Mouse (Mus musculus): ENCODE data around the gene Acaca. TPM values are rescaled to one million over a fixed set of nuclear protein-coding genes. Genes with fewer than 3 reads are reported as not detected.

Gene Acaca
- polyA plus RNA-seq, 1 experiment from 2014 or later = 22.9 TPM

GRCm38 (mm10) chr11:84188530-84188929, 59.1 kb downstream of the Acaca start:
- H3K4me3 ChIP-seq (replicated peaks) = no peak overlapping the region
- H3K4me1 ChIP-seq = no peaks in the 10 kb centered on the region
- no peak overlapping the region for H3K4me2 ChIP-seq
- H3K27ac ChIP-seq (replicated peaks) = no peak overlapping the region
- ATAC-seq (ENCODE audit: low FRiP score) = no peak
- no peak overlapping the region for H3K9ac ChIP-seq (replicated peaks)
- no peaks in the 10 kb centered on the region for H3K36me3 ChIP-seq
- no peaks in the 10 kb centered on the region for H3K9me3 ChIP-seq (replicated peaks)
- 84% methylated on average over 3 of the region's 3 CpGs for WGBS
- H3K27me3 ChIP-seq (replicated peaks) = no peaks in the 10 kb centered on the region

GRCm38 (mm10) chr11:84190581-84191233, 61.2 kb downstream of the Acaca start:
- Histone ChIP-seq H3K9me3 (replicated peaks) (no peaks in the 10 kb centered on the region), H3K4me2 (no peak overlapping the region), H3K27me3 (replicated peaks) (no peaks in the 10 kb centered on the region), H3K27ac (replicated peaks) (no peak overlapping the region), H3K4me1 (no peaks in the 10 kb centered on the region), H3K4me3 (replicated peaks) (no peak overlapping the region), H3K36me3 (peaks cover 5% of the 10 kb centered on the region; the same call in 1 of the 2 replicates), H3K9ac (replicated peaks) (no peak overlapping the region)
- no peak for ATAC-seq (ENCODE audit: low FRiP score)
- WGBS = 92% methylated on average over 8 of the region's 8 CpGs

GRCm38 (mm10) chr11:84193249-84193648, 63.8 kb downstream of the Acaca start:
- no peaks in the 10 kb centered on the region for H3K27me3 ChIP-seq (replicated peaks)
- H3K4me2 ChIP-seq = no peak overlapping the region
- no peak overlapping the region for H3K4me3 ChIP-seq (replicated peaks)
- H3K4me1 ChIP-seq = no peaks in the 10 kb centered on the region
- no peak for ATAC-seq (ENCODE audit: low FRiP score)
- no peak overlapping the region for H3K9ac ChIP-seq (replicated peaks)
- 69% methylated on average over 10 of the region's 10 CpGs for WGBS
- H3K36me3 ChIP-seq = peaks cover 11% of the 10 kb centered on the region; the same call in 1 of the 2 replicates
- H3K27ac ChIP-seq (replicated peaks) = no peak overlapping the region
- no peaks in the 10 kb centered on the region for H3K9me3 ChIP-seq (replicated peaks)

GRCm38 (mm10) chr11:84194751-84195150, 65.3 kb downstream of the Acaca start:
- no peaks in the 10 kb centered on the region for H3K9me3 ChIP-seq (replicated peaks)
- H3K27ac ChIP-seq (replicated peaks) = no peak overlapping the region
- WGBS = 86% methylated on average over 3 of the region's 3 CpGs
- ATAC-seq (ENCODE audit: low FRiP score) = no peak
- no peak overlapping the region for H3K4me3 ChIP-seq (replicated peaks)
- H3K27me3 ChIP-seq (replicated peaks) = no peaks in the 10 kb centered on the region
- no peak overlapping the region for H3K4me2 ChIP-seq
- peaks cover 11% of the 10 kb centered on the region; the same call in 1 of the 2 replicates for H3K36me3 ChIP-seq
- H3K4me1 ChIP-seq = no peaks in the 10 kb centered on the region
- no peak overlapping the region for H3K9ac ChIP-seq (replicated peaks)

- no peaks in the 10 kb centered on the region for H3K4me1 ChIP-seq
- no peak overlapping the region for H3K9ac ChIP-seq (replicated peaks)
- H3K36me3 ChIP-seq = peaks cover 11% of the 10 kb centered on the region; the same call in 1 of the 2 replicates
- H3K4me3 ChIP-seq (replicated peaks) = no peak overlapping the region
- no peak overlapping the region for H3K27ac ChIP-seq (replicated peaks)
- 89% methylated on average over 3 of the region's 3 CpGs for WGBS
- no peak overlapping the region for H3K4me2 ChIP-seq
- no peaks in the 10 kb centered on the region for H3K27me3 ChIP-seq (replicated peaks)
- H3K9me3 ChIP-seq (replicated peaks) = no peaks in the 10 kb centered on the region
- ATAC-seq (ENCODE audit: low FRiP score) = no peak
Measured at GRCm38 (mm10) chr11:84197607-84198402, 68.3 kb downstream of the Acaca start.

- 46% methylated on average over 4 of the region's 4 CpGs for WGBS
- Histone ChIP-seq H3K4me1 (no peaks in the 10 kb centered on the region), H3K27me3 (replicated peaks) (no peaks in the 10 kb centered on the region), H3K9me3 (replicated peaks) (no peaks in the 10 kb centered on the region), H3K27ac (replicated peaks) (no peak overlapping the region), H3K4me3 (replicated peaks) (no peak overlapping the region), H3K4me2 (no peak overlapping the region), H3K36me3 (no peaks in the 10 kb centered on the region), H3K9ac (replicated peaks) (no peak overlapping the region)
- ATAC-seq (ENCODE audit: low FRiP score) = no peak
Measured at GRCm38 (mm10) chr11:84205776-84206175, 76.3 kb downstream of the Acaca start.

GRCm38 (mm10) chr11:84210876-84211275, 81.4 kb downstream of the Acaca start:
- H3K9ac ChIP-seq (replicated peaks) = no peak overlapping the region
- no peaks in the 10 kb centered on the region for H3K4me1 ChIP-seq
- no peak overlapping the region for H3K27ac ChIP-seq (replicated peaks)
- no peak overlapping the region for H3K4me2 ChIP-seq
- H3K9me3 ChIP-seq (replicated peaks) = no peaks in the 10 kb centered on the region
- no peaks in the 10 kb centered on the region for H3K36me3 ChIP-seq
- ATAC-seq (ENCODE audit: low FRiP score) = no peak
- WGBS = 91% methylated on average over 6 of the region's 6 CpGs
- H3K27me3 ChIP-seq (replicated peaks) = no peaks in the 10 kb centered on the region
- H3K4me3 ChIP-seq (replicated peaks) = no peak overlapping the region

GRCm38 (mm10) chr11:84218951-84219350, 89.5 kb downstream of the Acaca start:
- H3K9ac ChIP-seq (replicated peaks) = no peak overlapping the region
- WGBS = 92% methylated on average over 4 of the region's 4 CpGs
- no peaks in the 10 kb centered on the region for H3K9me3 ChIP-seq (replicated peaks)
- no peak overlapping the region for H3K4me2 ChIP-seq
- ATAC-seq (ENCODE audit: low FRiP score) = no peak
- no peaks in the 10 kb centered on the region for H3K4me1 ChIP-seq
- H3K27me3 ChIP-seq (replicated peaks) = no peaks in the 10 kb centered on the region
- no peak overlapping the region for H3K4me3 ChIP-seq (replicated peaks)
- H3K36me3 ChIP-seq = peaks cover 6% of the 10 kb centered on the region
- no peak overlapping the region for H3K27ac ChIP-seq (replicated peaks)

GRCm38 (mm10) chr11:84243562-84243961, 114.1 kb downstream of the Acaca start:
- H3K4me2 ChIP-seq = no peak overlapping the region
- no peaks in the 10 kb centered on the region for H3K4me1 ChIP-seq
- no peak overlapping the region for H3K4me3 ChIP-seq (replicated peaks)
- H3K9ac ChIP-seq (replicated peaks) = no peak overlapping the region
- H3K27me3 ChIP-seq (replicated peaks) = no peaks in the 10 kb centered on the region
- H3K9me3 ChIP-seq (replicated peaks) = no peaks in the 10 kb centered on the region
- no peak overlapping the region for H3K27ac ChIP-seq (replicated peaks)
- H3K36me3 ChIP-seq = peaks cover 6% of the 10 kb centered on the region; the same call in 1 of the 2 replicates
- no peak for ATAC-seq (ENCODE audit: low FRiP score)

- no peaks in the 10 kb centered on the region for H3K4me1 ChIP-seq
- no peak overlapping the region for H3K9ac ChIP-seq (replicated peaks)
- no peaks in the 10 kb centered on the region for H3K27me3 ChIP-seq (replicated peaks)
- H3K4me3 ChIP-seq (replicated peaks) = no peak overlapping the region
- H3K27ac ChIP-seq (replicated peaks) = no peak overlapping the region
- no peak overlapping the region for H3K4me2 ChIP-seq
- ATAC-seq (ENCODE audit: low FRiP score) = no peak
- no peaks in the 10 kb centered on the region for H3K9me3 ChIP-seq (replicated peaks)
- H3K36me3 ChIP-seq = peaks cover 18% of the 10 kb centered on the region
- WGBS = 93% methylated on average over 1 of the region's 1 CpGs
Measured at GRCm38 (mm10) chr11:84247370-84247769, 117.9 kb downstream of the Acaca start.

GRCm38 (mm10) chr11:84251170-84251569, 121.7 kb downstream of the Acaca start:
- Histone ChIP-seq H3K4me3 (replicated peaks) (no peak overlapping the region), H3K9me3 (replicated peaks) (no peaks in the 10 kb centered on the region), H3K27ac (replicated peaks) (no peak overlapping the region), H3K4me2 (no peak overlapping the region), H3K4me1 (no peaks in the 10 kb centered on the region), H3K36me3 (peaks cover 27% of the 10 kb centered on the region), H3K9ac (replicated peaks) (no peak overlapping the region), H3K27me3 (replicated peaks) (no peaks in the 10 kb centered on the region)
- no peak for ATAC-seq (ENCODE audit: low FRiP score)
- WGBS = 78% methylated on average over 3 of the region's 3 CpGs

GRCm38 (mm10) chr11:84252425-84252824, 123.0 kb downstream of the Acaca start:
- Histone ChIP-seq H3K4me3 (replicated peaks) (no peak overlapping the region), H3K4me2 (no peak overlapping the region), H3K9ac (replicated peaks) (no peak overlapping the region), H3K36me3 (peaks cover 29% of the 10 kb centered on the region), H3K4me1 (no peaks in the 10 kb centered on the region), H3K9me3 (replicated peaks) (no peaks in the 10 kb centered on the region), H3K27me3 (replicated peaks) (no peaks in the 10 kb centered on the region), H3K27ac (replicated peaks) (no peak overlapping the region)
- 81% methylated on average over 1 of the region's 1 CpGs for WGBS
- ATAC-seq (ENCODE audit: low FRiP score) = no peak

Measured in neural tube, embryonic 15.5 days (tissue).